Mouse (Mus musculus) layer of hippocampus, adult 2 months (tissue): ENCODE results near the gene Cpm. TPM values are rescaled to one million over a fixed set of nuclear protein-coding genes. Genes with fewer than 3 reads are reported as not detected.
"Not testable (repeated sequence)": the region's sequence is repeated elsewhere in the genome, so short reads cannot be mapped to it uniquely, and the experiment has no call there.

ENCODE experiments used
- DNase-seq, 2 experiments: peaks; one replicate each; pipeline ENCODE4 v3.0.0; 2022; ENCODE audit warnings: low spot score in 2 of 2
- H3K27ac ChIP-seq: fragments of 200-600 bp; 2 replicates; pipeline ENCODE4 v1.8.1; 2022
- H3K4me3 ChIP-seq: fragments of 200-600 bp; 2 replicates; pipeline ENCODE4 v1.8.1; 2022; ENCODE audit warnings: mild to moderate bottlenecking
- CTCF ChIP-seq: fragments of 200-600 bp; conservative IDR thresholded peaks from 2 replicates; pipeline ENCODE4 v1.8.1; 2022; ENCODE audit warnings: antibody characterized with exemption, mild to moderate bottlenecking, moderate library complexity
- total RNA-seq, 2 experiments: library from RNA; stranded (reverse); gene quantifications; 2 replicates each; pipeline ENCODE4 v1.2.3; 2021

The Cpm gene
- total RNA-seq, 2 experiments from 2014 or later: 8.5 to 9.7 TPM

DNA sequence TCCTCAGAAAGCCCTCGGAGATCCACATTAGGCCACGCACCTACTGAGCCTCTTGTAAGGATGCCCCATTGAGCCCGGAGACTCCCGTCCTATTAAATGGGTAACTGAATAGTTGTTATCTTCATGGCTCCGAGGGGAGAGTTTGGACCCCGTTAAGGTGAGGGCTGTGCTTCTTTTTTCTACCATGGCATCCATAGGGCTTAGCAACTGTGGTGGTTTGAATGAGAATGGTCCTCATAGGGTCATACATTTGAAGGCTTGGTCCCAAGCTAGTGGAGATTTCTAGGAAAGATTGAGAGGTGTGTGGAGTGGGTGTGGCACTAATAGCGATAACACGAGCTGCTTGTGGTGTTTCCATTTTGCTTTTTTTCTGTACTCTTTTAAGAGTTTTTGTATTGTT is 14.1 kb upstream of the Cpm start:
- TF ChIP-seq CTCF: no peak
- no peak overlapping the region for H3K27ac ChIP-seq
- no peak overlapping the region for H3K4me3 ChIP-seq
- DNase-seq: no peak

DNA sequence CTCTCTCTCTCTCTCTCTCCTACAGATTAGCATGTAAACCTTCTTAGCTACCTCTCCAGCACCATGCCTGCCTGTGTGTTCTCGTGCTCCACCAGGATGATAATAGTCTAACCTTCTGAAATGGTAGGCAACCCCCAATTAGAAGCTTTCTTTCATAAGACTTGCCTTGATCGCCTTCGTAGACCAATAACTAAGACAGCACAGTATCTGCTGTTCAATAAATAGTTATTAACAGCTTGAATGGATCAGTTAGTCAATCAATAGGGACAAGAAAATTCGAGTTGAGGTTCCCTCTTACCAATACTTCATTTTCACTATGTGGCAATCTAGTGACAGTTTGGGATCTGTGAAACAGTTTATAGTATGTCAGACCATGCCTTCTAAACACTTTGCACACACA is 13.6 kb upstream of the Cpm start:
- no peak for DNase-seq
- no peak overlapping the region for H3K27ac ChIP-seq
- no peak overlapping the region for H3K4me3 ChIP-seq
- no peak for TF ChIP-seq CTCF

DNA sequence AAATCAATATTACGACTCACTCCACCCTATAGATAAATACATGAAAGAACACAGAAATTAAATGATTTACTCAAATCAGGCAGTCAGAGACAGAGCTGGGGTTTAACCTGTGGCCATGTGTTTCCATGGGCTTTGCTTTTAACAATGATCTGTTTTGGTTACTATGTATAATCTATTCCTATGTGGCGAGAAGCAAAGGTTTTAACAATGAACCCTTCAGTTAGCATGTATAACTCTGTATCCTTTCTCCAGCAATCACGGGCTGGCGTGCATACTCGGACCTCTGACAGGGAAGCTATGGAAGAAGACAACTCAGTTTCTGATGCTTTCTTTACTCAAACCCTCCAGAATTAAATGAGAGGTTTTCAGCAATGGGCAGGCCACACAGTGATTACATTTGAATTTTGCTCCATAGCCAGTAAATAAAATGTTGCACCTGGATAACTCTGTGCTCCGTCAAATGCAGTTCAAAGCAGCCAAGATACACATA is 13.1 kb upstream of the Cpm start:
- DNase-seq: no peak
- TF ChIP-seq CTCF: no peak
- Histone ChIP-seq H3K4me3 (no peak overlapping the region), H3K27ac (no peak overlapping the region)

DNA sequence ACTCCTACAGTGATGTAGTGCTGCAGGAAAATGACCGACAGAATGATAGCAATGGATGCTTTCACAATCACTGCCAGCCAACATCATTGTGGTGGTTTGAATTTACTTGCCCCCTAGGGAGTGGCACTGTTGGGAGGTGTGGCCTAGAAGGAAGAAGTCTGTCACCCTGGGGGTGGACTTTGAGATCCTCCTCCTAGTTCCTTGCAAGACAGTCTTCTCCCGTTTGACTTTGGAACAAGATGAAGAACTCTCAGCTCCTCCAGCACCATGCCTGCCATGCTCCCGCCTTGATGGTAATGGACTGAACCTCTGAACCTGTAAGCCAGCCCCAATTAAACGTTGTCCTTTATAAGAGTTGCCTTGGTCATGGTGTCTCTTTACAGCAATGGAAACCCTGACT is 12.5 kb upstream of the Cpm start:
- H3K27ac ChIP-seq, H3K4me3 ChIP-seq, DNase-seq: not testable (repeated sequence)

DNA sequence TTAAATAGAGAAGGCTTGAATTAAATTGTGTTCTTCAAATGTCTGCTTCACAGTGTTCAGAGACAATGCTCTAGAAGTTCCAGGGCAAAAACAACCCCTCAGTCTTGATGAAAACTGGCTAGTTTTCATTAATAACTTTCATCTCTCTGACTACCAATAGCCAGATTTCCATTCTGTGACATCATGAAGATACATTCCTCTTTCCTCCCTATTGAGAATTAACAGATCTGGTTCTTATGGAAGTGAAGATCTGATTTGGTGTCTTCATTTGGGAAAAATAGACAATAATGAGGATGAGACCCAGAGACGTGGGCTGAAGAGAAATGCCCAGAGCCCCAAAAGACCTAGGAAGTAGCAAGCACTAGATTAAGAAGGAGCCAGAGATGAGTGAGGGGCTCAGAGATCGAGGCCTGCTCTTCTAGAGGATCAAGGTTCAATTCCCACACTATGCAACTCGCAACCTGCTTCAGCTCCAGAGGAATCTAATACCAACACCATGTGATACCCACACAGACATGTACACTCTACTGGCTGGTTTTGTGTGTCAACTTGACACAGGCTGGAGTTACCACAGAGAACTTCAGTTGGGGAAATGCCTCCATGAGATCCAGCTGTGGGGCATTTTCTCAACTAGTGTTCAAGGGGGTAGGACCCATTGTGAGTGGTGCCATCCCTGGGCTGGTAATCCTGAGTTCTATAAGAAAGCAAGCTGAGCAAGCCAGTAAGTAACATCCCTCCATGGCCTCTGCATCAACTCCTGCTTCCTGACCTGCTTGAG is 11.5 kb upstream of the Cpm start:
- DNase-seq: no peak
- no peak overlapping the region for H3K27ac ChIP-seq
- no peak for TF ChIP-seq CTCF
- H3K4me3 ChIP-seq: no peak overlapping the region

DNA sequence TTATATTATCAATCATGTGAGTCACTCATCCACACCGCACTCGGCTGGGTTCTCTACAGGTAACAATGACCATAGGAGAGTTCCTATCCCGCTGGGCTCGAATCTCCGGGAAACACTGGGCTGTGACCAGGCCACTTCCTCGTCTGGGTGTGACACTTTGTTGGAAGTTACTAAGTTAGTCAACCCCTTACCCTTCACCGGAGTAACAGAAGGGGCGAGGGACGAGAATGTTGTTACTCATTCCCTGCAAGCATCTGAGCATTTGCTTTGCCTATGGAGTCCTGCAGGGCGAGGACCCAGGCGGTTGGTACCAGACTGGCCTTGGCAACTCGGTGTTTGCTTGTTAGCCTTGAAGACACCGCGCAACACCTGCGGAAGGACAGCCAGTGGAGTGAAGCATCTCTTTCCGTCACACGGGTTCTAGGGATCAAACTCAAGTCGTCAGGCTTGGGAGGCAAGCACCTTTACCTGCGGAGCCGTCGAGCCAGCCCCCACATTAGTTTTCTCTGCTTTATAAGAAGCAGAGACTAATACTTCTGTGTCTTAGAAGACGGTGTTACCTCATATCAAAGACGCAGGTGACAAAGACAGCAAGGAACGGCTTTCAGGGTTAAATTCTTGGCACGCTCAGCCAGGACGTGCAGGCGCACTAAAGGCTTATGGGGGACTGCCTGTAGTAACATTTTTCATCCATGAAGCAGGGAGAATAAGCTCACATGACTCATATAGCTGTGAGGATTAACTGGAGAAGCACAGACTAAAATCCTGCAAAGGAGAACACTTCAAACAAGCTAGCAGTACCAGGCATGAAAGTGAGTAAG is 10.0 kb upstream of the Cpm start:
- no peak for DNase-seq
- TF ChIP-seq CTCF: no peak
- Histone ChIP-seq H3K4me3 (no peak overlapping the region), H3K27ac (no peak overlapping the region)

DNA sequence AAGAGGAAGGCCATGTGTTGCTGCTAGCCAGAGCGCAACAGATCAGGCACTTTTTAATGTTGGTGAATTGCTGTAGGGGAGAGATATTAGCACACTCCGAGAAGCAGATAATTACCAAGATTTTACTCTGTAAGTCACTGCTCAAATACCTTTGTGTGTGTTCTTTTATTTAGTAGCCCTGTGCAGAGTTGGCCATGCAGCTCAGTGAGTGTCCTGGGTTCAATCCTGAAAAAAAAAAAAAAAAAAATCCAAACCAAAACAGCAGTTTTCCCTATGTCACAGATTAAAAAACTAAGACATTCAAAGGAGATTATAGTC is 9.5 kb upstream of the Cpm start:
- no peak overlapping the region for H3K4me3 ChIP-seq
- H3K27ac ChIP-seq: no peak overlapping the region
- TF ChIP-seq CTCF: no peak
- no peak for DNase-seq

DNA sequence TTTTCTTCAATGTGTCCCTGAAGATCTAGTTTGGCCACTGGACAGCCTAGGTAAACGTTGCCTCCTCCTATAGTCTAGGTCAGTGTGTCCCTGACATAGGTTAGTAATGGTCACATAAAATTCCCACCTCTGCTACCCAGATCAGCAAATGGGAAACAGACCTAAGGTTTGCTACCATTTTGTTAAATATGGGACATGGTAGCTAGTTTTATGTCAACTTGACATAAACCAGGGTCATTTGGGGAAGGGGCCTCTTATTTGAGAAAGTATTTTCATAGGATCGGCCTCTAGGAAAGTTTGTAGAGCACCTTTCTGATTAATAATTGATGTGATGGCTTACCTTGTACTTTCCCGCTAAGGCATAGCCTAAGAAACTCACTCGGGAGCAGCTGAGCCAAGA is 8.8 kb upstream of the Cpm start:
- Histone ChIP-seq H3K4me3 (no peak overlapping the region), H3K27ac (no peak overlapping the region)
- DNase-seq: no peak
- no peak for TF ChIP-seq CTCF

DNA sequence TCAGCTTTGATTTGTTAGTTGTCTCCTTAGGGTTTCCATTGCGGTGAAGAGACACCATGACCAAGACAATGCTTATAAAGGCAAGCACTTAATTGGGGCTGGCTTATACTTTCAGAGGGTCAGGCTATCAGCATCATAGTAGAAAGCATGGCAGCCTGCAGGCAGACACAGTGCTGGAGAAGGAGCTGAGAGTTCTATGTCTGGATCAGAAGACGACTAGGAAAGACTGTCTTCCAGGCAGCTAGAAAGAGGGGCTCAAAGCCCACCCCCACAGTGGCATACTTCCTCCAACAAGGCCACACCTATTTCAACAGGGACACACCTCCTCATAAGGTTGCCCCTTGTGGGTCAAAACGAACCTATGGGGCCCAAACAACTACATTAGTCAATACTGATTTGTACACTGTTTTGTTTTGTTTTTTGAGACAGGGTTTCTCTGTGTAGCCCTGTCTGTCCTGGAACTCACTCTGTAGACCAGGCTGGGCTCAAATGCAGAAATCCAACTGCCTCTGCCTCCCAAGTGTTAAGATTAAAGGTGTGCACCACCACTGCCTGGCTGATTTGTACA is 8.3 kb upstream of the Cpm start:
- TF ChIP-seq CTCF: no peak
- Histone ChIP-seq H3K27ac (no peak overlapping the region), H3K4me3 (no peak overlapping the region)
- no peak for DNase-seq

DNA sequence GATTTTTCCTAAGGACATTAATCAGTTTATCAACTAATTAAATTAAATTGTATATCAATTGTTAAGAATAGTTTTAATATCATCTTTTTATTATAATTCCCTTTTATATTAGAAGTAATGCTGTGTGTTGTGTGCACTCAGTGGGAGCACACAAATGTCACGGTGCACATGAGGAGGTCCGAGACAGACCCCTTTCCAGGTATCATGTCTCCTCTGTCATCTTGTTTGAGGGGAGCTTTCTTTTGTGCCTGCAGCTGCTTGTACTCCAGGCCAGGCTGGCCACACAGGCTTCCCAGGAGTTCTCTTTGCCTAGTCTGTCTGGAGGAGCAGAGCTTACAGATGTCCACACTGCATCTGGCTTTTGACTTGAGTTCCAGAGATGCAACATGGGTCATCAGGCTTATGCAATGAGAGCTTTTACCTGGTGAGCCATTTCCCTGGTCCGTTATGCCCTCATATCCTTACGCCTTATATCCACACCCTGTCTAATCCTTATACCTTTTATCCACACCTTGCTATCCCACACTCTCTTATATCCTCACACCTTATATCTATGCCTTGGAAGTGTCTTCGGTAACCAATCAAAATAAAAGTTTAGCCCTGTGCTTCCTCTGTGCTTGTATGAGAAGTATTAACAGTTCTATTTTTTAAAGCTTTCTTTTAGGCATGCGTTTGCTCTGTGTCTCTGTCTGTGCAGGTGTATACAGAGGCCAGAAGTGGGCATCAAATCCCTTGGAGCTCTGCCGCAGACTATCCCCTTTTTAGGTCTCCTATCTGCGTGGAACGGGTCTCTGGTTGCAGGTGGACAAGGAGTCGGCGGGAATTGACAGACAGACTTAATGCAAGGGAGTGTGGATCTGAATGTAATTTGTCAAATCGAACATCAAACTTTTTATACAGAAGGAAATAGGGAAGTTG is 7.4 kb upstream of the Cpm start:
- no peak for TF ChIP-seq CTCF
- no peak overlapping the region for H3K4me3 ChIP-seq
- no peak overlapping the region for H3K27ac ChIP-seq
- DNase-seq: no peak

DNA sequence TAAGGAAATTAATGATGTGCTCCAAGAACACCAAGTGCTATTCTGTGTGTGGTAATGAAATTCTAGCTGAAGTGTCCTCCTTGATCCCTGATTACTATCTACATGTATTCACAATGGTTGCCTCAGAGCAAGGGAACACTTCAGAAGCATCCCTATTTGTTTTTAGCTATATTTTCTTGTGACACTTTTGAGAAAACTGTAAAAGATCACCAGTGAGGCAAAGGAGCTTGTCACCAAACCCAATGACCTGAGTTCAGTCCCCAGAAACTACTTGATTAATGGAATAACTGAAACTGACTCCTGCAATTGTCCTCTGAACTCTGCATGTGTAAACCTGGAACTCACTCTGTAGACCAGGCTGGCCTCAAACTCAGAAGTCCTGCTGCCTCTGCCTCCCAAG is 5.9 kb upstream of the Cpm start:
- no peak for DNase-seq
- no peak overlapping the region for H3K27ac ChIP-seq
- no peak for TF ChIP-seq CTCF
- H3K4me3 ChIP-seq: no peak overlapping the region

DNA sequence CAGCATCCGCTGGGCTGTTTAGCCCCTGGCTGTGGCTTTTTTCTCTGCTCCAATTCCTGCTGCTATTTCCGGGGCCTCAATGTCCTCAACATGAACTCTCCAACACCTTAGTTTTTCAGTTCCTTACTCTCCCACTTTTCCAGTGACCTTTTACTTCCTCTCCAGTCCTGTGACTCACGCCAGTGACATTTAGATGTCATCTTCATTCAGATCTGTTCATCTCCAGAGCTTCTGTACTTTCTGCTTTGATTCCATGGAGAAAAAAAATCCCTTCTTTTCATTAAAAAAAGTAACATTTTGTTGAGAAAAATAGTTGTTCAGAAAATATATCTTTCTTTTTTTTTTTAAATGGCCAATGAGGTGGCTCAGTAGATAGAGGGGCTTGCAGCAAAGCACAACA is 5.1 kb upstream of the Cpm start:
- no peak for DNase-seq
- Histone ChIP-seq H3K4me3 (no peak overlapping the region), H3K27ac (no peak overlapping the region)
- TF ChIP-seq CTCF: no peak
